8 mouse cellular contexts compared by ENCODE assay signal in genomic region chr3:108444698-108445365, GRCm38 (mm10). TPM values are rescaled to one million over a fixed set of nuclear protein-coding genes. Genes with fewer than 3 reads are reported as not detected.
DNase-seq lines count a peak whose midpoint lies in the region; ATAC-seq and TF ChIP-seq lines count a peak whose summit lies in the region.

Sars (minus strand) TSS chr3:108445209.

- WGBS in heart, embryonic 11.5 days (ENCODE audit: insufficient replicate concordance), result under 1% methylated on average over 41 of the region's 41 CpGs
- under 1% methylated on average over 41 of the region's 41 CpGs for WGBS in kidney, embryonic 16.5 days
- whole genome bisulfite sequencing in liver, adult 2 months, result under 1% methylated on average over 41 of the region's 41 CpGs

- no peak for TF ChIP-seq CTCF in liver, adult 2 months (IDR thresholded peaks at IDR 0.05; ENCODE audit: low read depth, low read length)

- H3K9ac ChIP-seq in heart, embryonic 11.5 days (ENCODE audit: low read depth, low read length), result peak within 1 kb of the TSS; percentile 92
- H3K9ac ChIP-seq in kidney, embryonic 16.5 days (replicated peaks; ENCODE audit: low read length), result peak within 1 kb of the TSS; percentile 81
- peak within 1 kb of the TSS; percentile 81 for H3K9ac ChIP-seq in liver, adult 2 months (ENCODE audit: low read depth, low read length)

- DNase-seq in B cell, adult 2 months, result peak; percentile 89 to 90
- DNase-seq in brain, adult 2 months (ENCODE audit: low read depth, low spot score), result peak; percentile 96
- peak; percentile 78 for DNase-seq in liver, adult 2 months (ENCODE audit: extremely low read depth, low read depth, low spot score)
- peak; percentile 94 for DNase-seq in splenic B cell, adult 2 months (ENCODE audit: low read depth, low spot score)

- no peaks in the 10 kb centered on the region for H3K9me3 ChIP-seq in heart, embryonic 11.5 days (replicated peaks; ENCODE audit: control insufficient read depth, low read length)
- H3K9me3 ChIP-seq in kidney, embryonic 16.5 days (ENCODE audit: low read length), result no peaks in the 10 kb centered on the region

- no peaks in the 10 kb centered on the region for H3K27me3 ChIP-seq in heart, embryonic 11.5 days (ENCODE audit: control insufficient read depth, insufficient read depth, low read length)
- H3K27me3 ChIP-seq in kidney, embryonic 16.5 days (ENCODE audit: insufficient read depth, low read length), result no peaks in the 10 kb centered on the region
- H3K27me3 ChIP-seq in liver, adult 2 months (ENCODE audit: control insufficient read depth, insufficient read depth, low read length), result no peaks in the 10 kb centered on the region
- H3K27me3 ChIP-seq in myocyte (ENCODE audit: control insufficient read depth, insufficient read depth, insufficient read length), result peaks cover 10% of the 10 kb centered on the region
- H3K27me3 ChIP-seq in splenic B cell, adult 2 months (ENCODE audit: control insufficient read depth, insufficient read depth, low read length, poor library complexity, severe bottlenecking), result no peaks in the 10 kb centered on the region

- H3K79me2 ChIP-seq in liver, adult 2 months (ENCODE audit: control insufficient read depth, insufficient read depth, low read length), result peaks cover 25% of the 10 kb centered on the region
- peaks cover 52% of the 10 kb centered on the region for H3K79me2 ChIP-seq in myocyte (ENCODE audit: control insufficient read depth, insufficient read depth)

- H3K4me2 ChIP-seq in heart, embryonic 11.5 days, result peak within 1 kb of the TSS; percentile 92
- H3K4me2 ChIP-seq in kidney, embryonic 16.5 days (replicated peaks; ENCODE audit: low read depth, low read length), result peak within 1 kb of the TSS; percentile 79
- peak within 1 kb of the TSS; percentile 82 for H3K4me2 ChIP-seq in myocyte (ENCODE audit: low read depth)

- peaks cover 8% of the 10 kb centered on the region; the same call in 1 of the 2 replicates for H3K4me1 ChIP-seq in heart, embryonic 11.5 days (ENCODE audit: control insufficient read depth, insufficient read depth, low read length)
- peaks cover 19% of the 10 kb centered on the region for H3K4me1 ChIP-seq in kidney, embryonic 16.5 days (ENCODE audit: insufficient read depth, low read length)
- H3K4me1 ChIP-seq in liver, adult 2 months (ENCODE audit: control insufficient read depth, insufficient read depth, low read length), result peaks cover 2% of the 10 kb centered on the region

- peak within 1 kb of the TSS; percentile 81 for H3ac ChIP-seq in myocyte (ENCODE audit: control insufficient read depth, insufficient read length)

- H3K4me3 ChIP-seq in heart, embryonic 11.5 days (ENCODE audit: low read depth, low read length), result peak within 1 kb of the TSS; percentile 92
- H3K4me3 ChIP-seq in kidney, embryonic 16.5 days (ENCODE audit: low read length), result peak within 1 kb of the TSS; percentile 75
- peak within 1 kb of the TSS; percentile 81 for H3K4me3 ChIP-seq in liver, adult 2 months (ENCODE audit: insufficient read depth, low read depth, low read length)
- H3K4me3 ChIP-seq in myocyte, result peak within 1 kb of the TSS; percentile 99

- peak within 1 kb of the TSS; percentile 80 for H3K27ac ChIP-seq in heart, embryonic 11.5 days (ENCODE audit: low read depth, low read length)
- H3K27ac ChIP-seq in kidney, embryonic 16.5 days (ENCODE audit: low read length), result peak within 1 kb of the TSS; percentile 85
- H3K27ac ChIP-seq in liver, adult 2 months (replicated peaks; ENCODE audit: insufficient read depth, low read depth, low read length), result peak within 1 kb of the TSS; percentile 89

- peak; percentile 59; the same call in 1 of the 2 replicates for TF ChIP-seq POLR2A in liver, adult 2 months (IDR thresholded peaks at IDR 0.05; ENCODE audit: extremely low read depth, insufficient read depth, low read length)
- peak; percentile 79 for TF ChIP-seq POLR2A in myocyte (IDR thresholded peaks at IDR 0.05; ENCODE audit: insufficient read length, low read depth)

- ATAC-seq in erythroblast, adult 5-6 weeks (replicated peaks; ENCODE audit: low FRiP score, poor library complexity, severe bottlenecking), result peak; percentile 93
- peak; percentile 98 for ATAC-seq in heart, embryonic 11.5 days (replicated peaks; ENCODE audit: insufficient number of reproducible peaks, low FRiP score, low TSS enrichment)
- ATAC-seq in kidney, embryonic 16.5 days (ENCODE audit: low FRiP score, low TSS enrichment), result peak; percentile 99

- H3K36me3 ChIP-seq in heart, embryonic 11.5 days (ENCODE audit: control insufficient read depth, insufficient read depth, low read length), result 0 out of 2 replicates have a peak, but pooled peaks cover 3% of the 10 kb centered on the region
- H3K36me3 ChIP-seq in kidney, embryonic 16.5 days (ENCODE audit: insufficient read depth, low read length), result 0 out of 2 replicates have a peak, but pooled peaks cover 2% of the 10 kb centered on the region
- H3K36me3 ChIP-seq in liver, adult 2 months (ENCODE audit: control insufficient read depth, insufficient read depth, low read length), result no peaks in the 10 kb centered on the region
- peaks cover 35% of the 10 kb centered on the region for H3K36me3 ChIP-seq in myocyte (ENCODE audit: control insufficient read depth, insufficient read depth)
- no peaks in the 10 kb centered on the region for H3K36me3 ChIP-seq in splenic B cell, adult 2 months (ENCODE audit: control insufficient read depth, insufficient read depth, low read length, poor library complexity, severe bottlenecking)

TF ChIP-seq in myocyte, 11 proteins besides CTCF, POLR2A, EP300 and RAD21:
- TF ChIP-seq MYOG (IDR thresholded peaks at IDR 0.05; ENCODE audit: control insufficient read depth in 1 of 3, insufficient read depth in 1 of 3, insufficient read length in 2 of 3, low read depth in 2 of 3) (peak in 1 of 3 experiments; percentile 6), POLR2AphosphoS2 (IDR thresholded peaks at IDR 0.05; ENCODE audit: insufficient read length, low read depth) (peak; percentile 84), CEBPB (IDR thresholded peaks at IDR 0.05; ENCODE audit: insufficient read depth, poor library complexity, severe bottlenecking) (no peak), E2F4 (IDR thresholded peaks at IDR 0.05; ENCODE audit: insufficient read depth) (no peak), TCF3 (IDR thresholded peaks at IDR 0.05; ENCODE audit: insufficient read length, low read depth) (no peak), MYOD1 (IDR thresholded peaks at IDR 0.05; ENCODE audit: control insufficient read depth in 1 of 3, insufficient read length in 2 of 3, low read depth in 2 of 3) (no peak), TCF12 (IDR thresholded peaks at IDR 0.05; ENCODE audit: insufficient read depth, poor library complexity, severe bottlenecking) (no peak), SRF (IDR thresholded peaks at IDR 0.05; ENCODE audit: control insufficient read depth, insufficient read length, low read depth) (no peak), REST (IDR thresholded peaks at IDR 0.05; ENCODE audit: insufficient read depth, insufficient read length) (no peak), MAX (IDR thresholded peaks at IDR 0.05; ENCODE audit: low read depth) (no peak), USF1 (IDR thresholded peaks at IDR 0.05; ENCODE audit: low read depth) (no peak)
TF ChIP-seq in myocyte: peak in this region for 2.

RNA-seq across cellular contexts. Expression of gene Sars, which starts in this region (rescaled TPM):
- total RNA-seq in erythroblast, adult 5-6 weeks (2015; ENCODE audit: low replicate concordance), result 15.5 and 20.4 TPM in 2 replicates
- 91.9 and 143 TPM in 2 replicates for total RNA-seq in erythroblast, adult 5-6 weeks (2017; ENCODE audit: low replicate concordance)
- polyA plus RNA-seq in heart, embryonic 11.5 days (2014; fragmentation: Nextera tagmentation; extraction: Ambion mirVana), result 103 and 114 TPM in 2 replicates
- polyA plus RNA-seq in kidney, embryonic 16.5 days (2015; fragmentation: Nextera tagmentation; extraction: Ambion mirVana), result 134 and 142 TPM in 2 replicates
- 31.3 and 35.5 TPM in 2 replicates for total RNA-seq in liver, adult 2 months (2014; rRNA removed)
- 21.3 and 24.7 TPM in 2 replicates for polyA plus RNA-seq in liver, adult 2 months (2012; rRNA removed)
- polyA plus RNA-seq in myocyte (2012; fragmentation: generic; extraction: Trizol), result 685 TPM

Comparison
In these comparisons a context has a peak if more than half of its experiments do, and no peak if none do; other contexts are left out.
1. Peak in every context shown above with its lines: DNase-seq, ATAC-seq, H3K4me3 ChIP-seq and H3K27ac ChIP-seq.